Mouse (Mus musculus): ENCODE results near the gene Prkce. TPM values are rescaled to one million over a fixed set of nuclear protein-coding genes. Genes with fewer than 3 reads are reported as not detected.

Gene Prkce
- polyA plus RNA-seq, 1 experiment from 2014 or later, result 6.6 TPM

DNA sequence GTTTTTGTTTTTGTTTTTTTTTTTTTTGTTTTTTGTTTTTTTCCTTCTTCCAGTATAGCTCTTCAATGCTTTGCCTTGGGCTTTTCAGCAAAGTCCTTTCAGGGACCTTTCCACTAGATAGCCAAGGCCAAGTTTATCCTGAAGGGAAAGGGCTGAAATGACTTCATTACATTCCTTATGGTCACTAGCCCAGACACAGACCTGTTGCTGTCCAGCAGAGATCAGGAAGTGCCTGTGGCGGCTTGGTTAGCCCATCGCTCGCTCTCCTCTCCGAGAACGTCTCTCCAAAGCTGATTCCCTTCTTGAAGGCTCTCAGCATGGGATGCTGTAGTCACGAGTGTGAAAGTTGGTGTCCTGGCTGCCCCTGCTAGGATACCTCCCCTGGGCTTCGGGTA, 106.8 kb downstream of the Prkce start:
- DNase-seq (ENCODE audit: low read depth, low spot score) (peak; percentile 50), ATAC-seq (peak; percentile 95)
- H3K27me3 ChIP-seq, result no peaks in the 10 kb centered on the region
- in situ Hi-C loops (cut with MboI; ENCODE audit: low pct_unique_long_range_greater_than_20kb), result no loop called here
- TF ChIP-seq CTCF (IDR thresholded peaks at IDR 0.05), result no peak
- ChIA-PET POLR2A (no interaction called here), CTCF (interaction anchor here (0.7 to 2.0 kb wide), 3 partner anchors 8 to 19 kb away, joined by 4 to 7 read pairs (median 4); no protein-coding TSS in a partner anchor)

DNA sequence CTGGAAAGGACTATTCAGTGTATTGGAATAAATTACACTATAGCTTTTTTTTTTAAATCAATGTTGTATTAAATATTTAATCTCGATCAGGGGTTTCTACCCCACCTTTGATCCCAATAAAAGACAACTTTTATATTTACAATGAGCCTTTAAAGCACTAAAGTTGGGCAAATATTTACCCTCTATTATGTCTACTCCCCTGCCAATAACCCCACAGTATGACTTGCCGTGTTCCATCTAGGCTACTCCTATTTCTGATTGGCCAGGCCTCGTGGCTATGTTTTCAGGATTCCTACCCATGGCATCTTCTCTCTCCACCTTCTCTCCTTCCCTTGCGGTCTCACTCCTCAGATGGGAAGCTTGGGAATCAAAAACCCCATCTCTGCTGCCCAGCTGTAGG, 108.8 kb downstream of the Prkce start:
- ATAC-seq (no peak), DNase-seq (ENCODE audit: low read depth, low spot score) (no peak)
- CTCF ChIA-PET, result no interaction called here
- H3K27me3 ChIP-seq, result no peaks in the 10 kb centered on the region
- in situ Hi-C loops (cut with MboI; ENCODE audit: low pct_unique_long_range_greater_than_20kb), result no loop called here
- no peak for TF ChIP-seq CTCF (IDR thresholded peaks at IDR 0.05)
- POLR2A ChIA-PET, result no interaction called here

DNA sequence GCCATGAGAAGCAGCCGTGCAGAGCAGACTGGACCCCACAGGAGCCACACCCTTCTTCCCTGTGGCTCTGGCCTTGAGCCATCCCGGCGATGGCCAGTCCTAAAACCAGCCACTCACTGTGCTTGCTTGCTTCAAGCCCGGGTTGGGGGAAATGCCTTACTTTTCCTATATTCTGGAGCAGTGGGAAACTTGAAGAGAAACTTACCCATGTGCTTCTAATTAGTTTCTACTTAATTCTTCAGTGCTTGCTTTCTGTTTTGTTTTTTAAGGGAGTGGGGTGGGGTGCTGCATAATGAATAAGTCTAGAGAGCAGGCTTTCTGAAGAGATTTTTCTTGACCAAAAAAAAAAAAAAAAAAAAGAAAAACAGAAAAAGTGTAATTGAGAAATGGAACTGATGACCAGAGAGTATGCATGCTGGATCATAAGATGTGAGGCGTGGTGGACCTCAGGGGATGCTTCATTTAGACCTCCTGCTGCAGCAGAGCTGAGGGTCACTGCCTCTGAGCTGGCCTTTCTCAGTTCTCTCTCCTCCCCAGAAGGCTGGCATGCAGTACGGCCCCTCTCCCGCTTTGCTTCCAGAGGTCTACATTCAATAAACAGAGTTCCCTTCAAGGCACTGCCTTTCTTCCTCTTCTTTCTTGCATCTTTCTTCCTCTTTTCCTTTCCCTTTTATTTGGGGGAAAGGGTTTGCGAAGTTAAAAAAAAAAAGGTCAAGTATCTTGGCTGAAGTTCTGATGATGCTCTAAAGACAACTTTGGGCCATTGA, 109.6 kb downstream of the Prkce start:
- no peaks in the 10 kb centered on the region for H3K27me3 ChIP-seq
- TF ChIP-seq CTCF (IDR thresholded peaks at IDR 0.05), result no peak
- ChIA-PET CTCF (no interaction called here), POLR2A (interaction anchor here (0.7 kb wide), 1 partner anchor 76 kb away, joined by 3 read pairs; no protein-coding TSS in a partner anchor)
- in situ Hi-C loops (cut with MboI; ENCODE audit: low pct_unique_long_range_greater_than_20kb), result no loop called here
- DNase-seq (ENCODE audit: low read depth, low spot score) (no peak), ATAC-seq (no peak)

DNA sequence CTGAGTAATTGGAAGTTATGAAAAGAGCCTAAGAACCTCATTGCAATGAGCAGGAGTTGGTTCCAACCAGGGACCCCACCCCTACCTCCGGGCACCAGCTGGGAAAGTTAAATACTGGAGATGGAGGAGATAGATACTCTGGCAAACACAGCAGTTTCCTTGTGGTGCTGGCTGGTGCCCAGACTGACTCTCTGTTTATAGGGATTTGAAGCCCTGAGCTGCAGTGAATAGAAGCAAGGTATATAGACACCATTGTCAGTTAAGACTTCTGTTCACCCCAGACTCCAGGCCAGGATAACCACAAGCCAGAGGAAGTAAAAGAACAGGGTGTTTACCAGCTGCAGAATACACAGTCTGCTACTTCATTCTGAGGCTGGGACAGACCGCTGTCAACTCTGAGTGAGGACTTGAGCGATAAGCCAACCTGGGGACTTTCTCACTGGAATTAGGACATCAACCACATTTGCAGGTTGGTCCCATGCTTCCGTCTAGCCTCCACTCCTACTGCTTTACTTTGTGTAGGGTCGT, 110.5 kb downstream of the Prkce start:
- no peak for ATAC-seq
- CTCF ChIA-PET, result no interaction called here
- no peak for TF ChIP-seq CTCF (IDR thresholded peaks at IDR 0.05)
- no peak for DNase-seq (ENCODE audit: low read depth, low spot score)
- no peaks in the 10 kb centered on the region for H3K27me3 ChIP-seq
- POLR2A ChIA-PET, result no interaction called here
- in situ Hi-C loops (cut with MboI; ENCODE audit: low pct_unique_long_range_greater_than_20kb), result no loop called here

DNA sequence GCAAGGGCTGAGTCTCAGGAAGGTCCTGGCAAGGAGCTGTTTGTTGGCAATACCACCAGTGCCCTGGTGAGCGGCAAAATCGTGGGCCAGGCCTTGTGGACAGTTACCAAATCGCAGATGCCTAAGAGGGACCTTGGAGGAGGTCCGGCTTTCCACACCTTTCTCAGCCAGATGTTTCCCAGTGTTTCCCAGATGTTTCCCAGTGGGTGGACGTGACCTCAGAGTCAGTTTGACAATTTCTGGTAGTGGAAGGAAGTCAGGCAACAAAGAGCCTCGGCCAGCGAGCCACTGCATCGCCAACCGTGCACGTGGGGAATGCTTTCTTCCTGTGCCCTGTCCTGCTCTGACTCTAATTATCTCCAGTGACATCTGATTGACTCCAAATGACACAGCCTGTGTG, 112.2 kb downstream of the Prkce start:
- POLR2A ChIA-PET, result no interaction called here
- CTCF ChIA-PET, result no interaction called here
- ATAC-seq, result no peak
- no peak for DNase-seq (ENCODE audit: low read depth, low spot score)
- no peaks in the 10 kb centered on the region for H3K27me3 ChIP-seq
- no peak for TF ChIP-seq CTCF (IDR thresholded peaks at IDR 0.05)
- in situ Hi-C loops (cut with MboI; ENCODE audit: low pct_unique_long_range_greater_than_20kb), result no loop called here

DNA sequence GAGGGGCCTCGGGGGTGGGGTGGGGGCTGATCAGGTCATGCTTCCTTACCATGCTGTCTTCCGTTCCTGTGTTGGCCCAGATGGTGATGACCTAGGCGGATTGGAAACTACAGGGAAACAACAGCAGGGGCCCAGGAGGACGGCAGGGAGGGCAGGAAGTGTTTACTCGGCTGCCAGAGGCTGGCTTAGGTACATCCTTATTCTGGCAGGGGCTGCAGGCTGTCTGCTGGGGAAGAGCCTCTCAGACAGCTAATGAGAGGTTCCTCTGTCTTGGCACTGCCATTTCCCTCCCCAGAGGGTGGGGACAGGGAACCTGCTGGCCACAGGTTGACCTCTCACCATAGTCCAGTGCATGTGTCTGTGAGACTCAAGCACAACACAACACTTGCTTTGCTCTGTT, 116.2 kb downstream of the Prkce start:
- TF ChIP-seq CTCF (IDR thresholded peaks at IDR 0.05), result no peak
- POLR2A ChIA-PET, result no interaction called here
- no peak for DNase-seq (ENCODE audit: low read depth, low spot score)
- no peak for ATAC-seq
- CTCF ChIA-PET, result no interaction called here
- in situ Hi-C loops (cut with MboI; ENCODE audit: low pct_unique_long_range_greater_than_20kb), result no loop called here
- H3K27me3 ChIP-seq, result no peaks in the 10 kb centered on the region

DNA sequence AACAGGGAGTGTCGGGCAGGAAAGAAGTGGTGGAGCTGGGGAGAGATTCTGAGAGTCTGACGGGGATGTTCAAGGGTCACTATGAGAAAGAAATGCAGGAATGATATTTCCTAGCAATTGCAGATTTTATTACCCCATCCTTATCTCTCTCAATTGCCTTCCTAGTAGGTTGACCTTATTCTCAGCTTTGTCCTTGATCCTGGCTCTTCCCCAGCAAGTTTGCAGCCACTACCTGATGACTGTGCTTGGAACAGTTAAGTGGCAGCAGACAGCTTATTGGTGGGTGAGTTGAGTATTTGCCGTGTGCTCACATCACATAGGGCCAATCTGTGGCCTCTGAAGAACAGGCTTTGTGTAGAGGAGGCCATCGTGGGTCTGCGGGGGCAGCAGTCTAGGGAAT, 117.5 kb downstream of the Prkce start:
- CTCF ChIA-PET, result interaction anchor here (1.1 to 1.4 kb wide), 3 partner anchors 8 to 123 kb away, joined by 3 to 4 read pairs (median 3); no protein-coding TSS in a partner anchor
- in situ Hi-C loops (cut with MboI; ENCODE audit: low pct_unique_long_range_greater_than_20kb), result no loop called here
- POLR2A ChIA-PET, result no interaction called here
- no peak for TF ChIP-seq CTCF (IDR thresholded peaks at IDR 0.05)
- no peaks in the 10 kb centered on the region for H3K27me3 ChIP-seq
- ATAC-seq, result no peak
- no peak for DNase-seq (ENCODE audit: low read depth, low spot score)

DNA sequence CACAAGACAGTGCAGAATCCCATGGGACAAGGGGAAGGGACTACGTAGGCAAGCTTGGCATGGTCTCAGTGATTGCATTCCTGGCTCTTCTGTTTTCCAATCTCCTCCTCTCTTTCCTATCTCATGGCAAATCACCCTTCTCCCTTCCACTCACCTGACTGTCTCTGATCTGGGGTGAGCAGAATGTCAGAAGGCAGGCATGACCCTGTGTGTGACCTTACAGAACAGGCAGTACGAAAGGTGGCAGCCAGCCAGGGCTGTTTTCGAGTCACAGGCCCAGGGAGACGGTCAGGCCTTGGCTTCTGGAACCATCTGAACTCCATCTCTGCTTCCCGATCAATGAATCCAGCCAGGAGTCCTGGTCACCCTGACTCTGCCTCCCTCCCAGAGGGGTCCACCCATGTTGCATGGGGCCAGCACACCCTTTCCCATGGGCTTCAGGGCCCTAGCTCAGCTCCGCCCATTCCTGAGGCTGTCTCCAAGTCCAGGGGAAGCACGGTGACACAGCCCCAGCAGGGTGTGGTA, 119.2 kb downstream of the Prkce start:
- CTCF ChIA-PET, result no interaction called here

DNA sequence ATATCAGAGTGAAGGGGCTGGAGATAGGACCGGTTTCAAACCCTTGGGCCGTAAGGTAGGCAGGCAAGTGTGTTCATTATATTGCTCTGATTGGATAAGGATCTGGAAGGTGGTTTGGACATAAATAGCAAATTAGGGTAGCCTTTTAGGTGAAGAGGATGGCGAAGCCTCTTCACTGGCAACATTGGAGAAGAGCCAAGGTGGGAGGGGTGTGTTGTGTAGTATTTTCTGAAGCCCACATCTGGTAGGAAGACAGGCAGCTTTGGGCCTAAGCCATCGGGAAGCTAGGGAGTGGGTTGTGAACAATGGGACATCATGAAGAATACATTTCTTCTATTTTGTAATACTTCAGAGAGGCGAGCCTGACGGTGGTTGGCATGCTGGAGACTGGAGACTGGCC, 125.1 kb downstream of the Prkce start:
- CTCF ChIA-PET, result interaction anchor here (0.8 to 1.4 kb wide), 4 partner anchors 8 to 112 kb away, joined by 3 to 4 read pairs (median 3); no protein-coding TSS in a partner anchor
- POLR2A ChIA-PET, result interaction anchor here (0.6 kb wide), 1 partner anchor 19 kb away, joined by 3 read pairs; no protein-coding TSS in a partner anchor
- no peak for ATAC-seq

More for the DNA sequence above, 119.2 kb downstream of the Prkce start:
- DNase-seq (ENCODE audit: low read depth, low spot score) (no peak), ATAC-seq (no peak)
- no peaks in the 10 kb centered on the region for H3K27me3 ChIP-seq
- no peak for TF ChIP-seq CTCF (IDR thresholded peaks at IDR 0.05)
- POLR2A ChIA-PET, result no interaction called here
- in situ Hi-C loops (cut with MboI; ENCODE audit: low pct_unique_long_range_greater_than_20kb), result no loop called here

DNA sequence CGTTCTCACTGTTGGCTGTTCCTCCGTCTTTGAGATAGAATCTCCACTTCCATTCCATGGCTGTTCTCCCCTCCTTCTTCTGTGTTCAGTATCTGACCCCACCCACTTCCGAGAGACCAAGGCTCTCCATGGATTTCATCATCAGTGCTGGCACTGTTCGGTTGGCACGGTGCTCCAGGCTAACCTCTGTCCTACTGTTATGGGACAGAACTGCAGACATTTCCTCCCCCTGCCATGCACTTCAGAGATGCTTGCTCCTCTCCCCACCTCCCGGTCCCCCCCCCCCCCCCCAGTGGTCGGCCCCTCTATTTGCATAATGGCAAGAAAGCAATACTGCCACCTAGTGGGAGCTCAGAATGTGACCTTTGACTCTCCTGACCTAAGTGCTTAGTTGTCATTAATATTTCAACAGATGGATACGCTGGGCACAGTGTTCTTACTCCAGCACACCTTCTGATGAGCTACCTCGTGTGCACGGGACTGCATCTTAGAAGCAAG, 125.7 kb downstream of the Prkce start:
- no peak for TF ChIP-seq CTCF (IDR thresholded peaks at IDR 0.05)
- ATAC-seq (no peak), DNase-seq (ENCODE audit: low read depth, low spot score) (no peak)
- POLR2A ChIA-PET, result no interaction called here
- in situ Hi-C loops (cut with MboI; ENCODE audit: low pct_unique_long_range_greater_than_20kb), result loop anchor here (5.0 to 10.0 kb wide), 2 partner anchors 126 to 152 kb away; partner anchors contain the start of gene Prkce
- H3K27me3 ChIP-seq, result no peaks in the 10 kb centered on the region
- CTCF ChIA-PET, result interaction anchor here (0.9 to 1.4 kb wide), 5 partner anchors 9 to 178 kb away, joined by 3 to 4 read pairs (median 3); no protein-coding TSS in a partner anchor

More for the DNA sequence above, 125.1 kb downstream of the Prkce start:
- no peak for TF ChIP-seq CTCF (IDR thresholded peaks at IDR 0.05)
- in situ Hi-C loops (cut with MboI; ENCODE audit: low pct_unique_long_range_greater_than_20kb), result loop anchor here (5.0 to 10.0 kb wide), 2 partner anchors 125 to 152 kb away; partner anchors contain the start of gene Prkce
- no peak for DNase-seq (ENCODE audit: low read depth, low spot score)
- H3K27me3 ChIP-seq, result no peaks in the 10 kb centered on the region

DNA sequence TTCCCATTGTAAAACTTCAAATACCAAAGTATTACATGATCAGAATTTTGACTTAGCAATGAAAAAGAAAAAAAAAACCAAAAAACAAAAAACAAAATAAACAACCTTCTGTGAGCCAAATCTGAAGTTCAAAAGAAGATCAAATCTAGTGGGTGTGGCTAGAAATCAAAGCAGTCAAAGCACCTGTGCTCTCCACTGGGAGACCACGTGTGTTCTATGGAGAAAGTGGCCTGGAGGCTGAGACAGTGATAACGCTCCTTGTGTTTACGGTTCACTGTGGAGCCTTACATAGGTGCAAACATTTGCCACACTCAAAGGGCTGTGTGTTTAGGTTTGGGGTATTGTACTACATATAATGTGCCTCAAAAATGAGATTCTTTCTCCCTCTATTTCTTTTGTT, 132.0 kb downstream of the Prkce start:
- in situ Hi-C loops (cut with MboI; ENCODE audit: low pct_unique_long_range_greater_than_20kb), result loop anchor here (10.0 kb wide), 1 partner anchor 145 kb away; no protein-coding TSS in a partner anchor
- POLR2A ChIA-PET, result no interaction called here
- CTCF ChIA-PET, result no interaction called here

More for the DNA sequence above, 132.0 kb downstream of the Prkce start:
- ATAC-seq (no peak), DNase-seq (ENCODE audit: low read depth, low spot score) (no peak)
- H3K27me3 ChIP-seq, result no peaks in the 10 kb centered on the region
- no peak for TF ChIP-seq CTCF (IDR thresholded peaks at IDR 0.05)
